ENCODE assay signal across 17 mouse cellular contexts in genomic region chr1:191609578-191609977, GRCm38 (mm10).
"Had no signal": no experiment of that assay in that cellular context is flagged by ENCODE, and none has a peak within 500 bp of the region (broad histone marks: within the 10 kb centered on the region; RNA-seq: fewer than 3 reads in every experiment).

No protein-coding gene starts in this region.

- H3K27me3 ChIP-seq: liver, embryonic 13.5 days; midbrain, embryonic 12.5 days; neural tube, embryonic 13.5 days had no signal

- ATAC-seq: intestine, postnatal 0 days; midbrain, embryonic 16.5 days had no signal

- H3K4me1 ChIP-seq: liver, embryonic 13.5 days; midbrain, embryonic 12.5 days; neural tube, embryonic 13.5 days had no signal

- H3K4me3 ChIP-seq: liver, embryonic 13.5 days; midbrain, embryonic 12.5 days; myocyte; neural tube, embryonic 13.5 days had no signal

- H3K9me3 ChIP-seq: liver, embryonic 13.5 days; midbrain, embryonic 12.5 days; neural tube, embryonic 13.5 days had no signal

- H3K9ac ChIP-seq: liver, embryonic 13.5 days; midbrain, embryonic 12.5 days; neural tube, embryonic 13.5 days had no signal

- DNase-seq: kidney, adult 2 months; kidney, postnatal 10 days; kidney, postnatal 36 days; liver, embryonic 13.5 days; lung, adult 2 months; lung, postnatal 14 days; retina, postnatal 1 day; spleen, adult 18-20 months; thymus, adult 2 months; thymus, postnatal 14 days; thymus, postnatal 4 days had no signal

- H3K4me2 ChIP-seq: liver, embryonic 13.5 days; midbrain, embryonic 12.5 days; neural tube, embryonic 13.5 days had no signal

- H3K27ac ChIP-seq: liver, embryonic 13.5 days; macrophage; midbrain, embryonic 12.5 days; neural tube, embryonic 13.5 days had no signal
